Mouse (Mus musculus) midbrain, embryonic 16.5 days (tissue): ENCODE data around the gene Hmgcl. TPM values are rescaled to one million over a fixed set of nuclear protein-coding genes. Genes with fewer than 3 reads are reported as not detected.
A peak's percentile ranks its signal among the peaks of the same experiment; 100 is the strongest.

Experiments used
- ATAC-seq: fragments of 200-750 bp; cut with Nextera tagmentation; 2 replicates; pipeline ENCODE4 v1.8.0; 2017; ENCODE audit warnings: moderate TSS enrichment
- H3K27ac ChIP-seq: fragments of 300-500 bp; sonication (generic); 2 replicates; pipeline ENCODE4 v1.5.1; 2014; ENCODE audit warnings: mild to moderate bottlenecking, low read length, mixed read lengths
- H3K27me3 ChIP-seq: fragments of 300-500 bp; sonication (generic); 2 replicates; pipeline ENCODE4 v1.6.1; 2014; ENCODE audit warnings: low read depth, low read length, mixed read lengths; ENCODE audit not compliant: control insufficient read depth, insufficient read depth
- H3K36me3 ChIP-seq: fragments of 300-500 bp; sonication (generic); 2 replicates; pipeline ENCODE4 v1.6.1; 2014; ENCODE audit warnings: mild to moderate bottlenecking, low read length, moderate library complexity, mixed read lengths; ENCODE audit not compliant: control insufficient read depth, insufficient read depth
- H3K4me1 ChIP-seq: fragments of 300-500 bp; sonication (generic); 2 replicates; pipeline ENCODE4 v1.6.1; 2014; ENCODE audit warnings: mild to moderate bottlenecking, low read length, mixed read lengths; ENCODE audit not compliant: control insufficient read depth, insufficient read depth
- H3K4me2 ChIP-seq: fragments of 300-500 bp; sonication (generic); 2 replicates; pipeline ENCODE4 v1.6.1; 2014; ENCODE audit warnings: mild to moderate bottlenecking, low read length, mixed read lengths
- H3K4me3 ChIP-seq: fragments of 300-500 bp; sonication (generic); 2 replicates; pipeline ENCODE4 v1.5.1; 2014; ENCODE audit warnings: low read depth, mild to moderate bottlenecking, low read length, moderate library complexity, mixed read lengths
- H3K9ac ChIP-seq: fragments of 300-500 bp; sonication (generic); 2 replicates; pipeline ENCODE4 v1.6.1; 2014; ENCODE audit warnings: low read depth, low read length, mixed read lengths
- H3K9me3 ChIP-seq: fragments of 300-500 bp; sonication (generic); replicated peaks from 2 replicates; pipeline ENCODE4 v1.6.1; 2014; ENCODE audit warnings: mild to moderate bottlenecking, low read length, mixed read lengths; ENCODE audit not compliant: control insufficient read depth, poor library complexity, severe bottlenecking
- WGBS: fragments of 180-500 bp; shearing (Covaris S2); extraction: QIAGEN DNeasy Blood & Tissue Kit; methylation state at CpG from one replicate; pipeline ENCODE4 v1.1.7; 2014; 5-methylcytosine and 5-hydroxymethylcytosine counted together
- polyA plus RNA-seq: library from polyadenylated mRNA; unstranded; fragments of >200 nt; fragmentation: Nextera tagmentation; extraction: Ambion mirVana; gene quantifications from 2 replicates; pipeline ENCODE4 v1.2.1, GENCODE M21; 2015

Gene Hmgcl
- polyA plus RNA-seq = 59.3 and 68.6 TPM in 2 replicates

GRCm38 (mm10) chr4:135946278-135946658, at the start of gene Hmgcl:
TSS of gene Hmgcl (plus strand) at chr4:135946448.
- ATAC-seq = peak; percentile 90
- Histone ChIP-seq H3K27ac (peak within 1 kb of the TSS; percentile 72), H3K4me1 (peaks cover 16% of the 10 kb centered on the region), H3K36me3 (peaks cover 8% of the 10 kb centered on the region; the same call in 1 of the 2 replicates), H3K27me3 (no peaks in the 10 kb centered on the region), H3K4me3 (peak within 1 kb of the TSS; percentile 65), H3K9ac (peak within 1 kb of the TSS; percentile 73), H3K9me3 (no peaks in the 10 kb centered on the region), H3K4me2 (peak within 1 kb of the TSS; percentile 87)
- 1% methylated on average over 23 of the region's 23 CpGs for WGBS

GRCm38 (mm10) chr4:135898380-135899049, 47.7 kb upstream of the Hmgcl start:
- Histone ChIP-seq H3K9me3 (no peaks in the 10 kb centered on the region), H3K4me1 (no peaks in the 10 kb centered on the region), H3K27me3 (no peaks in the 10 kb centered on the region), H3K4me2 (no peak overlapping the region), H3K36me3 (no peaks in the 10 kb centered on the region), H3K4me3 (no peak overlapping the region), H3K27ac (no peak overlapping the region), H3K9ac (no peak overlapping the region)
- ATAC-seq = no peak
- 78% methylated on average over 8 of the region's 9 CpGs for WGBS

- Histone ChIP-seq H3K4me1 (no peaks in the 10 kb centered on the region), H3K27me3 (no peaks in the 10 kb centered on the region), H3K4me3 (no peak overlapping the region), H3K36me3 (no peaks in the 10 kb centered on the region), H3K27ac (no peak overlapping the region), H3K9ac (no peak overlapping the region), H3K9me3 (no peaks in the 10 kb centered on the region), H3K4me2 (no peak overlapping the region)
- no peak for ATAC-seq
- 92% methylated on average over 7 of the region's 7 CpGs for WGBS
Observed at GRCm38 (mm10) chr4:135899050-135899448, 47.2 kb upstream of the Hmgcl start.

- Histone ChIP-seq H3K27me3 (no peaks in the 10 kb centered on the region), H3K4me1 (no peaks in the 10 kb centered on the region), H3K4me3 (no peak overlapping the region), H3K9me3 (no peaks in the 10 kb centered on the region), H3K36me3 (no peaks in the 10 kb centered on the region), H3K9ac (no peak overlapping the region), H3K4me2 (no peak overlapping the region), H3K27ac (no peak overlapping the region)
- WGBS = 79% methylated on average over 5 of the region's 5 CpGs
- ATAC-seq = no peak
Observed at GRCm38 (mm10) chr4:135900008-135900407, 46.2 kb upstream of the Hmgcl start.

GRCm38 (mm10) chr4:135902606-135903242, 43.5 kb upstream of the Hmgcl start:
- Histone ChIP-seq H3K27ac (no peak overlapping the region), H3K4me1 (no peaks in the 10 kb centered on the region), H3K36me3 (no peaks in the 10 kb centered on the region), H3K9me3 (no peaks in the 10 kb centered on the region), H3K4me3 (no peak overlapping the region), H3K4me2 (no peak overlapping the region), H3K27me3 (no peaks in the 10 kb centered on the region), H3K9ac (no peak overlapping the region)
- WGBS = 91% methylated on average over 4 of the region's 4 CpGs
- ATAC-seq = no peak

GRCm38 (mm10) chr4:135904810-135905209, 41.4 kb upstream of the Hmgcl start:
- Histone ChIP-seq H3K9me3 (no peaks in the 10 kb centered on the region), H3K27me3 (no peaks in the 10 kb centered on the region), H3K4me3 (no peak overlapping the region), H3K4me2 (no peak overlapping the region), H3K4me1 (no peaks in the 10 kb centered on the region), H3K36me3 (no peaks in the 10 kb centered on the region), H3K27ac (no peak overlapping the region), H3K9ac (no peak overlapping the region)
- WGBS = 68% methylated on average over 1 of the region's 1 CpGs
- ATAC-seq = no peak

- H3K4me2 ChIP-seq = no peak overlapping the region
- no peak for ATAC-seq
- H3K27me3 ChIP-seq = no peaks in the 10 kb centered on the region
- H3K9ac ChIP-seq = no peak overlapping the region
- H3K36me3 ChIP-seq = no peaks in the 10 kb centered on the region
- 93% methylated on average over 3 of the region's 3 CpGs for WGBS
- H3K4me3 ChIP-seq = no peak overlapping the region
- H3K27ac ChIP-seq = no peak overlapping the region
- no peaks in the 10 kb centered on the region for H3K4me1 ChIP-seq
- no peaks in the 10 kb centered on the region for H3K9me3 ChIP-seq
Observed at GRCm38 (mm10) chr4:135906633-135907032, 39.6 kb upstream of the Hmgcl start.

- H3K4me3 ChIP-seq = no peak overlapping the region
- no peak overlapping the region for H3K4me2 ChIP-seq
- H3K27me3 ChIP-seq = no peaks in the 10 kb centered on the region
- no peak overlapping the region for H3K27ac ChIP-seq
- no peak for ATAC-seq
- no peaks in the 10 kb centered on the region for H3K9me3 ChIP-seq
- WGBS = 79% methylated on average over 13 of the region's 13 CpGs
- no peaks in the 10 kb centered on the region for H3K36me3 ChIP-seq
- H3K4me1 ChIP-seq = 0 out of 2 replicates have a peak, but pooled peaks cover 2% of the 10 kb centered on the region
- no peak overlapping the region for H3K9ac ChIP-seq
Observed at GRCm38 (mm10) chr4:135909326-135910066, 36.8 kb upstream of the Hmgcl start.

- 0 out of 2 replicates have a peak, but pooled peaks cover 2% of the 10 kb centered on the region for H3K4me1 ChIP-seq
- ATAC-seq = no peak
- 68% methylated on average over 7 of the region's 7 CpGs for WGBS
Observed at GRCm38 (mm10) chr4:135911531-135911930, 34.7 kb upstream of the Hmgcl start.

More at GRCm38 (mm10) chr4:135911531-135911930, 34.7 kb upstream of the Hmgcl start:
- H3K36me3 ChIP-seq = no peaks in the 10 kb centered on the region
- no peak overlapping the region for H3K4me3 ChIP-seq
- H3K9me3 ChIP-seq = no peaks in the 10 kb centered on the region
- H3K27ac ChIP-seq = no peak overlapping the region
- H3K27me3 ChIP-seq = no peaks in the 10 kb centered on the region
- no peak overlapping the region for H3K4me2 ChIP-seq
- no peak overlapping the region for H3K9ac ChIP-seq
